Mouse (Mus musculus) erythroblast, embryonic 14.5 days (primary cell): ENCODE data around the gene Ppp3ca.

Experiments
- GATA1 ChIP-seq: IDR thresholded peaks from 2 replicates; pipeline ENCODE4 v1.6.1; 2012; ENCODE audit warnings: low read length, inconsistent platforms, mixed read lengths
- TAL1 ChIP-seq: IDR thresholded peaks from 3 replicates; pipeline ENCODE4 v1.6.1; 2012; ENCODE audit warnings: low read length, inconsistent platforms, mixed read lengths

GRCm38 (mm10) chr3:136721804-136722427, 52.0 kb downstream of the Ppp3ca start:
- TF ChIP-seq GATA1 (no peak), TAL1 (no peak)
